Mouse (Mus musculus) CH12F3 (cell line): ENCODE results near the gene Ap1ar.

Experiments used
- in situ Hi-C: fragments of 300-500 bp; cut with MboI; formaldehyde crosslinking; loops from 2 replicates; pipeline ENCODE4 v1.14.3; 2020; ENCODE audit warnings: low sequenced_read_pairs

The Ap1ar gene

GRCm38 (mm10) chr3:127837154-127837865 is at the start of gene Ap1ar:
TSS of gene Ap1ar (minus strand) at chr3:127837523.
- in situ Hi-C loops, result no loop called here

GRCm38 (mm10) chr3:127881684-127882083 is 44.4 kb upstream of the Ap1ar start:
- in situ Hi-C loops, result no loop called here

- in situ Hi-C loops, result no loop called here
Measured at GRCm38 (mm10) chr3:127879968-127880367, 42.6 kb upstream of the Ap1ar start.

- in situ Hi-C loops, result no loop called here
Measured at GRCm38 (mm10) chr3:127875509-127875908, 38.2 kb upstream of the Ap1ar start.

- in situ Hi-C loops, result no loop called here
Measured at GRCm38 (mm10) chr3:127875059-127875458, 37.7 kb upstream of the Ap1ar start.

GRCm38 (mm10) chr3:127874254-127874883 is 37.0 kb upstream of the Ap1ar start:
- in situ Hi-C loops, result no loop called here

- in situ Hi-C loops, result no loop called here
Measured at GRCm38 (mm10) chr3:127871575-127871974, 34.3 kb upstream of the Ap1ar start.

- in situ Hi-C loops, result no loop called here
Measured at GRCm38 (mm10) chr3:127868880-127869279, 31.6 kb upstream of the Ap1ar start.

GRCm38 (mm10) chr3:127868046-127868758 is 30.9 kb upstream of the Ap1ar start:
- in situ Hi-C loops, result no loop called here

- in situ Hi-C loops, result no loop called here
Measured at GRCm38 (mm10) chr3:127864242-127864641, 26.9 kb upstream of the Ap1ar start.

GRCm38 (mm10) chr3:127863571-127863970 is 26.2 kb upstream of the Ap1ar start:
- in situ Hi-C loops, result no loop called here

GRCm38 (mm10) chr3:127862479-127862878 is 25.2 kb upstream of the Ap1ar start:
- in situ Hi-C loops, result no loop called here

GRCm38 (mm10) chr3:127861340-127861739 is 24.0 kb upstream of the Ap1ar start:
- in situ Hi-C loops, result no loop called here

- in situ Hi-C loops, result no loop called here
Measured at GRCm38 (mm10) chr3:127853431-127854206, 16.3 kb upstream of the Ap1ar start.

GRCm38 (mm10) chr3:127852722-127853121 is 15.4 kb upstream of the Ap1ar start:
- in situ Hi-C loops, result no loop called here

GRCm38 (mm10) chr3:127850776-127851646 is 13.7 kb upstream of the Ap1ar start:
- in situ Hi-C loops, result no loop called here

- in situ Hi-C loops, result no loop called here
Measured at GRCm38 (mm10) chr3:127849922-127850321, 12.6 kb upstream of the Ap1ar start.

GRCm38 (mm10) chr3:127848088-127848808 is 10.9 kb upstream of the Ap1ar start:
- in situ Hi-C loops, result no loop called here

GRCm38 (mm10) chr3:127843941-127844327 is 6.6 kb upstream of the Ap1ar start:
- in situ Hi-C loops, result no loop called here
